Mouse (Mus musculus): ENCODE measurements at regions not wholly inside any gene's neighbourhood (a gene's known extent, or its start where the extent isn't known, plus 50 kb on each side); places are given as distances from the start of the nearest gene placed in this dataset.

DNA sequence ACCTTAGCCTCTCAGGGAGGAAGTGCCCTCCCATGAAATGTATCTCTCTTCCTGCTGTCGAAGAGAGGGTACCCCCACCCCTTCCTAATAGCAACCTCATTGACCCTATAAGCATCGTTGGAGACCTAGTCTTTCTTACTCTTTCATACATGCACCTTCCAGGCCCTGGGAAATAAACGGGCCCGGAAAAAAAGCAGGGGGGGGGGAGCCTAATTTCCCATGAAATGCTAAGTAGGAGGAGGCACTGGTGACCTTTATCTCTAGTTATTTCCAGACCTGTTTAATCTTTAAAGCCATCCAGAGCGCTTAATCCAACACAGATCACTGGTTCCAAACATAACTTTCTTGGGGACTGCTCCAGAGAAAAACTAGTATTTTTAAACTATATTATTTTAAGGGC, 260.5 kb upstream of the A1bg start:
- TF ChIP-seq CTCF (conservative IDR thresholded peaks at IDR 0.05 in 1 of 2, IDR thresholded peaks at IDR 0.05 in 1 of 2; ENCODE audit: low read depth in 2 of 2, low read length in 2 of 2), result no peak
- TF ChIP-seq MYC (IDR thresholded peaks at IDR 0.05; ENCODE audit: low read depth, low read length), result no peak
- no peak for TF ChIP-seq ZC3H11A (IDR thresholded peaks at IDR 0.05; ENCODE audit: low read depth, low read length)
- no peak for TF ChIP-seq ETS1 (conservative IDR thresholded peaks at IDR 0.05; ENCODE audit: low read depth, low read length)
- TF ChIP-seq KAT2A (IDR thresholded peaks at IDR 0.05; ENCODE audit: insufficient replicate concordance, low read length), result no peak
- TF ChIP-seq MAFK (IDR thresholded peaks at IDR 0.05; ENCODE audit: insufficient replicate concordance, low read length), result no peak
- TF ChIP-seq TBP (conservative IDR thresholded peaks at IDR 0.05; ENCODE audit: low read depth, low read length), result no peak
- TF ChIP-seq CHD1 (IDR thresholded peaks at IDR 0.05; ENCODE audit: low read depth, low read length), result no peak
- TF ChIP-seq POLR2AphosphoS2 (IDR thresholded peaks at IDR 0.05; ENCODE audit: low read depth, low read length), result no peak
- TF ChIP-seq EP300 (IDR thresholded peaks at IDR 0.05; ENCODE audit: low read length), result no peak

Measured in CH12.LX (cell line).